Mouse (Mus musculus) urinary bladder, adult 2 months (tissue): ENCODE results near the gene Cdcp1. TPM values are rescaled to one million over a fixed set of nuclear protein-coding genes. Genes with fewer than 3 reads are reported as not detected.

Experiments
- DNase-seq: peaks from one replicate; pipeline ENCODE4 v3.0.0; 2022; ENCODE audit warnings: low spot score
- polyA plus RNA-seq: library from polyadenylated mRNA; depleted of rRNA; stranded (reverse); fragments of >200 nt; gene quantifications from 2 replicates; pipeline ENCODE4 v1.2.3, GENCODE M21; 2012; rRNA removed

Gene Cdcp1
- polyA plus RNA-seq: 23.1 and 25.1 TPM in 2 replicates

- peak; percentile 43 for DNase-seq
Measured at GRCm38 (mm10) chr9:123215621-123216440, at the start of gene Cdcp1. Cdcp1 (minus strand) TSS chr9:123216038.

- DNase-seq: peak; percentile 74
Measured at GRCm38 (mm10) chr9:123260611-123261021, 44.8 kb upstream of the Cdcp1 start, which contains the start of gene Tmem158. Tmem158 (minus strand) TSS chr9:123260764.

- DNase-seq: peak; percentile 70
Measured at GRCm38 (mm10) chr9:123259896-123260610, 44.2 kb upstream of the Cdcp1 start.

GRCm38 (mm10) chr9:123259461-123259895 lies 43.6 kb upstream of the Cdcp1 start:
- no peak for DNase-seq

- DNase-seq: no peak
Measured at GRCm38 (mm10) chr9:123258796-123259195, 43.0 kb upstream of the Cdcp1 start.

- DNase-seq: no peak
Measured at GRCm38 (mm10) chr9:123255736-123256135, 39.9 kb upstream of the Cdcp1 start.

- no peak for DNase-seq
Measured at GRCm38 (mm10) chr9:123247992-123248391, 32.2 kb upstream of the Cdcp1 start.

- no peak for DNase-seq
Measured at GRCm38 (mm10) chr9:123245146-123245545, 29.3 kb upstream of the Cdcp1 start.

- DNase-seq: no peak
Measured at GRCm38 (mm10) chr9:123243988-123244387, 28.1 kb upstream of the Cdcp1 start.

- no peak for DNase-seq
Measured at GRCm38 (mm10) chr9:123241191-123241590, 25.4 kb upstream of the Cdcp1 start.

GRCm38 (mm10) chr9:123240751-123241150 lies 24.9 kb upstream of the Cdcp1 start:
- no peak for DNase-seq

GRCm38 (mm10) chr9:123240271-123240670 lies 24.4 kb upstream of the Cdcp1 start:
- DNase-seq: no peak

- DNase-seq: no peak
Measured at GRCm38 (mm10) chr9:123239651-123240050, 23.8 kb upstream of the Cdcp1 start.

- DNase-seq: no peak
Measured at GRCm38 (mm10) chr9:123238256-123239045, 22.6 kb upstream of the Cdcp1 start.

GRCm38 (mm10) chr9:123237739-123238138 lies 21.9 kb upstream of the Cdcp1 start:
- DNase-seq: no peak

GRCm38 (mm10) chr9:123235621-123236020 lies 19.8 kb upstream of the Cdcp1 start:
- DNase-seq: no peak

- no peak for DNase-seq
Measured at GRCm38 (mm10) chr9:123229826-123230225, 14.0 kb upstream of the Cdcp1 start.

GRCm38 (mm10) chr9:123228671-123229070 lies 12.8 kb upstream of the Cdcp1 start:
- no peak for DNase-seq

- no peak for DNase-seq
Measured at GRCm38 (mm10) chr9:123227106-123227750, 11.4 kb upstream of the Cdcp1 start.

GRCm38 (mm10) chr9:123224863-123225431 lies 9.1 kb upstream of the Cdcp1 start:
- no peak for DNase-seq

GRCm38 (mm10) chr9:123219826-123220225 lies 4.0 kb upstream of the Cdcp1 start:
- DNase-seq: no peak
